Mouse (Mus musculus) forebrain, embryonic 16.5 days (tissue): ENCODE measurements around the gene Pbrm1. TPM values are rescaled to one million over a fixed set of nuclear protein-coding genes. Genes with fewer than 3 reads are reported as not detected.
A peak's percentile ranks its signal among the peaks of the same experiment; 100 is the strongest.

Source experiments
- ATAC-seq: fragments of 200-750 bp; cut with Nextera tagmentation; 2 replicates; pipeline ENCODE4 v1.8.0; 2017; ENCODE audit warnings: mild to moderate bottlenecking, moderate library complexity
- H3K27ac ChIP-seq: fragments of 300-500 bp; sonication (generic); 2 replicates; pipeline ENCODE4 v1.5.1; 2014; ENCODE audit warnings: low read length, control low read depth
- H3K27me3 ChIP-seq: fragments of 300-500 bp; sonication (generic); replicated peaks from 2 replicates; pipeline ENCODE4 v1.6.1; 2014; ENCODE audit warnings: low read length; ENCODE audit not compliant: control insufficient read depth, insufficient read depth
- H3K36me3 ChIP-seq: fragments of 300-500 bp; sonication (generic); 2 replicates; pipeline ENCODE4 v1.6.1; 2014; ENCODE audit not compliant: control insufficient read depth, insufficient read depth
- H3K4me1 ChIP-seq: fragments of 300-500 bp; sonication (generic); replicated peaks from 2 replicates; pipeline ENCODE4 v1.6.1; 2014; ENCODE audit warnings: low read length; ENCODE audit not compliant: control insufficient read depth, insufficient read depth
- H3K4me2 ChIP-seq: fragments of 300-500 bp; sonication (generic); 2 replicates; pipeline ENCODE4 v1.6.1; 2014; ENCODE audit warnings: mild to moderate bottlenecking, low read length, control low read depth
- H3K4me3 ChIP-seq: fragments of 300-500 bp; sonication (generic); replicated peaks from 2 replicates; pipeline ENCODE4 v1.5.1; 2014; ENCODE audit warnings: mild to moderate bottlenecking, low read length, control low read depth
- H3K9ac ChIP-seq: fragments of 300-500 bp; sonication (generic); replicated peaks from 2 replicates; pipeline ENCODE4 v1.6.1; 2014; ENCODE audit warnings: low read depth, low read length, control low read depth
- H3K9me3 ChIP-seq: fragments of 300-500 bp; sonication (generic); 2 replicates; pipeline ENCODE4 v1.6.1; 2016; ENCODE audit warnings: low read length; ENCODE audit not compliant: control insufficient read depth
- WGBS: fragments of 180-500 bp; shearing (Covaris S2); extraction: QIAGEN DNeasy Blood & Tissue Kit; methylation state at CpG from one replicate; pipeline ENCODE4 v1.1.7; 2014; 5-methylcytosine and 5-hydroxymethylcytosine counted together
- polyA plus RNA-seq: library from polyadenylated mRNA; unstranded; fragments of >200 nt; fragmentation: Nextera tagmentation; extraction: Ambion mirVana; gene quantifications from 2 replicates; pipeline ENCODE4 v1.2.1, GENCODE M21; 2015

Gene Pbrm1
- polyA plus RNA-seq, 1 experiment from 2014 or later: 154 TPM

DNA sequence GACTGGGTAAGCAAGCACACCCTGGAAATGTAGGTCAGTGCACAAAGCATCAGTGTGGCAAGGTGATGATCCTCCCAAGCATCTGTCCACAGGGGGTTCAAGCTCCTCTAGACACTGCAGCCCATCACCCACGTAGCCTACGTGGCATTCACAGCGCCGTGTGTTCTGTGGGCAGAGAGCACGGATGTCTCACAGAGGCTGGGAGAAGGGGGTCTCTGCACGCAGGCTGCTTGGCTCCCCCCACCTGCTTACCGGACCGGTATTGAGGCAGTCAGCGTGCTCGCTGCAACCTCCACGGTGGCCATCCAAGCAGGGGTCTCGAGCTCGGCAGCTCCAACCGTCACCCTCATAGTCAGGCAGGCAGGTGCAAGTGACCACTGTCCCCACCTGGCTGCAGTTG lies 122.1 kb downstream of the Pbrm1 start:
- WGBS: 96% methylated on average over 14 of the region's 14 CpGs
- H3K9ac ChIP-seq: no peak overlapping the region
- H3K4me3 ChIP-seq: no peak overlapping the region
- H3K27me3 ChIP-seq: no peaks in the 10 kb centered on the region
- no peak overlapping the region for H3K27ac ChIP-seq
- no peak for ATAC-seq
- no peaks in the 10 kb centered on the region for H3K9me3 ChIP-seq
- H3K36me3 ChIP-seq: no peaks in the 10 kb centered on the region; the same call in 1 of the 2 replicates
- no peaks in the 10 kb centered on the region for H3K4me1 ChIP-seq
- H3K4me2 ChIP-seq: no peak overlapping the region

DNA sequence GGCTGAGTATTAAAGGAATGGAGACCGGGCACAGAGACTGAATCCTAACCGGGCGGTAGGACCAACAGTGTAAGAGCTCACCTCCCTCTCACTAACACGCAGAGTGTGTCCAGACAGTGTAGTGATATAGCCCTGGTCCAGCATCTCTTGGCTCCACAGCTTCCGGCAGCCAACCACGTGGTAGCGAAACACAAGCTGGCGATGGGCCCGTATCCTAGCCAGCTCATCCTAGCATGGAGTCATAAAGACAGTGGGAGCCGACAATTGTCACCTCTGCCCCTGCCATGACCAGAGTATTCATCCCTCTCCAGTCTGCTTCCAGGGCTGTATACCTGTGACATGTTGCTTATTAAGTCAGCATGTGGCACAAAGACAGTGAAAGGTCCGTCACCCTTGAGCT lies 126.8 kb downstream of the Pbrm1 start:
- Histone ChIP-seq H3K4me2 (no peak overlapping the region), H3K4me1 (no peaks in the 10 kb centered on the region), H3K4me3 (no peak overlapping the region), H3K36me3 (no peaks in the 10 kb centered on the region), H3K27me3 (no peaks in the 10 kb centered on the region), H3K9me3 (no peaks in the 10 kb centered on the region), H3K9ac (no peak overlapping the region), H3K27ac (no peak overlapping the region)
- 92% methylated on average over 11 of the region's 11 CpGs for WGBS
- ATAC-seq: no peak

DNA sequence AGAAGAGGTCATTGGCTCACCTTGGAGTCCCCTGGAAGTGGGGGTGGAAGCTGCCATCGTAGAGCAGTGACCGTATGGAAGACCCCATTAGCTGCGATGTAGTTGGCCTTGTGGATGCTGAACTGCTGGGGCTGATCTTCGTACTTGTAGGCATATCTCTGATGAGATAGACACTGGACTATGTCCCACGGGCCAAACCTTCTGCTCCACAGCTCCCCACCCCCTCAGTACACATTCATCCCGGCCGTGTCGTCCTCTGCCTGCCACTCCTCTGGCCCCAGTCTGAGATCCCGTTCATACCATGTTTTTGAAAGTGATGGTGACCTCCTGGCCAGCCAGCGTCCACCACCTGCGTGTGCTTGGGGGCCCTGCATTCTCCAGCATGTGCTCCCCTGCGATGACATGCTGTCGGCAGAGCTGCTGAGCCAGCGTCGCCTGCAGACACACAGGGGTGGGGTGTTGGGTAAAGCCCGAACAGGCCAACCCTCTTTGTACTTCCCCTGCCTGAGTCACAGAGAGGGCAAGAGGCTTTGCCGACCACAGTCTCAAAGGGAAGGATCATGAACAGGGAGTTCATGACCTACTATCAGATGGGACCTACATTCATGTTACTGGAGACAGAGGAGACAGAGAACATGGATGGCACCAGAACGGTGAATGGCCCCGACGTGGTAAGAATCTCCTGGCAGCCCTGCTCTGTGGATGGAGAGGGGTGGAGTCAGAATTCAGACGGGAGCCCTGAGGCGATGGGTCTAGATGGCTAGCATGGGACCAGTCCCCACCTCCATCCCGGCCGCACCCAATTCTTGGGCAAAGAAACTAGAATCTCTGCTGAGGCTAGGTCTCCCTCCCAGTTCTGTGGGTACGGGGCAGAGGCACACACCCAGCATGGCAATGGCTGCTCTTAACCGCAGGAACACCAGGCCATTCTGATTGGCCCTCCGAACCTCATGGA lies 141.5 kb downstream of the Pbrm1 start:
- no peak for ATAC-seq
- Histone ChIP-seq H3K36me3 (no peaks in the 10 kb centered on the region), H3K27me3 (no peaks in the 10 kb centered on the region), H3K4me3 (no peak overlapping the region), H3K27ac (no peak overlapping the region), H3K4me2 (no peak overlapping the region), H3K9me3 (no peaks in the 10 kb centered on the region), H3K4me1 (peaks cover 5% of the 10 kb centered on the region; the same call in 1 of the 2 replicates), H3K9ac (no peak overlapping the region)
- WGBS: 83% methylated on average over 27 of the region's 27 CpGs

DNA sequence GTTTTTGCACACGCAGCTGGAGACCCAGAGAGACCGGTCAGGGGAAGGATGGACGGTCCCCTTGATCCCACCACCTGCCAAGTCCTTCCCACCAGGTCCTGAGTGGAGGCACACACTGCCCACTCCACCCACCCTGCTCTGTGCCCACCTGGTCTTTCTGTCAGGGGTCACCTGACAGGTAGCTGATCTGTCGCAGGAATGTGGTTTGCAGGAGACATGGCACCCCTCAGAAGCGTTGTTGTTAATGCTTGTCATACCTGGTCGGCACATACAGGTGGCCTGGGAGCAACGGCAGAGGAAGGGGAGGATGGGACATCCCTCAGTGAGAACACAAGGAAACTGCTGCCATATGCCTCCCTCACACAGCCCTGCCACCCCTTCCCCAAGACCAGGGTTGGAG lies 142.3 kb downstream of the Pbrm1 start:
- WGBS: 91% methylated on average over 7 of the region's 7 CpGs
- Histone ChIP-seq H3K4me3 (no peak overlapping the region), H3K4me1 (peaks cover 5% of the 10 kb centered on the region; the same call in 1 of the 2 replicates), H3K36me3 (no peaks in the 10 kb centered on the region), H3K27ac (no peak overlapping the region), H3K27me3 (no peaks in the 10 kb centered on the region), H3K9ac (no peak overlapping the region), H3K9me3 (no peaks in the 10 kb centered on the region), H3K4me2 (no peak overlapping the region)
- no peak for ATAC-seq

DNA sequence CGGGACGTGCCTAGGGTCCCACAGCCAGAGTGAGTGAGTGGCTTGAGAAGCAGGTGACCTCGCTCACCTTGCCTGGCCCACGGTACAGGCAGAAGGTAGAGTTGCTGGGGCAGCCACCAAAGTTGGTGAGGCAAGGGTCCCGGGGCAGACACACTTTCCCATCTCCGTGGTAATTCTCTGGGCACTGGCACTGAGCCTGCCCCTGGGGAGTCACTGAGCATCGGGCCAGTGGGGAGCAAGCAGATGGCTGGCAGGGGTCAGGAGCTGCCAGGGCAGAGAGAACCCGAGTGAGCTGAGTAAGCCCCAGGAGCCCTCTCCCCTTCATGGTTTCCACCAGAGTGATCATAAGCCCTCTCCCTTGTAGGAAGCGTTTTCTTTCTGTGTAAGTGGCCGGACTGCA lies 142.7 kb downstream of the Pbrm1 start:
- Histone ChIP-seq H3K4me3 (no peak overlapping the region), H3K27ac (no peak overlapping the region), H3K4me1 (peaks cover 7% of the 10 kb centered on the region), H3K9me3 (no peaks in the 10 kb centered on the region), H3K9ac (no peak overlapping the region), H3K4me2 (no peak overlapping the region), H3K27me3 (no peaks in the 10 kb centered on the region), H3K36me3 (no peaks in the 10 kb centered on the region)
- no peak for ATAC-seq
- WGBS: 53% methylated on average over 10 of the region's 10 CpGs

DNA sequence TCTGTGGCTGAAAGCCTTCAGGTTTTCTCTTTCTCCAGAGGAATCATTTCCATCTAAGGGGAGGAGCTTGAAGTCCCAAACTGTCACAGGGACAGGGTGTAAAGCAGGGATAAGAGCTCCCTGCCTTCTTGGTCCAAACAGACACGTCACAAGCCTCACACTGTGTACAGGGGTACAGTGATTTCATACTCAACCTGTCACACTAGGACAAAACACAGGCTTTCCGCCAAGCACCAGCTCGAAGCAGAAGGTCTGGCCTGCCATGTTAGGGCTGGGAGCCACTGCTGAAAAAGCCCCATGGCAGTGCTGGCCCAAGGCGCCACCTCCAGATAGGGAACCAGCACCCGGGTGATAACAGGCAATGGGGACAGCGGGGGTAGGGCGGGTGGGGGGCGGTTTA lies 145.1 kb downstream of the Pbrm1 start:
- Histone ChIP-seq H3K36me3 (no peaks in the 10 kb centered on the region), H3K27ac (no peak overlapping the region), H3K27me3 (no peaks in the 10 kb centered on the region), H3K9ac (no peak overlapping the region), H3K4me1 (peaks cover 9% of the 10 kb centered on the region), H3K9me3 (no peaks in the 10 kb centered on the region), H3K4me2 (no peak overlapping the region), H3K4me3 (no peak overlapping the region)
- 67% methylated on average over 8 of the region's 8 CpGs for WGBS
- peak; percentile 46; the same call in 1 of the 2 replicates for ATAC-seq

DNA sequence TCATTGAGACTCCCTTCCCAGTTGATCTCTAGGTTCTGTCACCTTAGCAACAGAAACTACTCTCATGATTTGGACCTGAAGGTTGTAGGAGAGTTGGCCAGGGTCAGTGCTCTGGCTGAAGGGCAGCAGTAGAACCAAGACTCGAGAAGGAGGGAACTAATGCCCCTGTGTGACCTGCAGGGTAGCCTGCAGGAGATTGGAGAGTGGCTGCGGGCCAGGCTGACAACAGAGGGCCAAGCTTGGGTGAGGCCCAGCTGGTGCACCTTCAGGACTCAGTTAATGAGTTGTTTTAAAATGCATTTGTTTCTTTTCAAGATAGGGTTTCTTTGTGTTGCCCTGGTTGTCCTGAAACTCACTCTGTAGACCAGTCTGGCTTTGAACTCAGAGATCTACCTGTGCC lies 146.1 kb downstream of the Pbrm1 start:
- WGBS: 64% methylated on average over 2 of the region's 2 CpGs
- ATAC-seq: no peak
- H3K4me2 ChIP-seq: no peak overlapping the region
- no peak overlapping the region for H3K27ac ChIP-seq
- peaks cover 9% of the 10 kb centered on the region for H3K4me1 ChIP-seq
- no peaks in the 10 kb centered on the region for H3K9me3 ChIP-seq
- H3K36me3 ChIP-seq: peaks cover 2% of the 10 kb centered on the region; the same call in 1 of the 2 replicates
- no peaks in the 10 kb centered on the region for H3K27me3 ChIP-seq
- H3K9ac ChIP-seq: no peak overlapping the region
- no peak overlapping the region for H3K4me3 ChIP-seq

DNA sequence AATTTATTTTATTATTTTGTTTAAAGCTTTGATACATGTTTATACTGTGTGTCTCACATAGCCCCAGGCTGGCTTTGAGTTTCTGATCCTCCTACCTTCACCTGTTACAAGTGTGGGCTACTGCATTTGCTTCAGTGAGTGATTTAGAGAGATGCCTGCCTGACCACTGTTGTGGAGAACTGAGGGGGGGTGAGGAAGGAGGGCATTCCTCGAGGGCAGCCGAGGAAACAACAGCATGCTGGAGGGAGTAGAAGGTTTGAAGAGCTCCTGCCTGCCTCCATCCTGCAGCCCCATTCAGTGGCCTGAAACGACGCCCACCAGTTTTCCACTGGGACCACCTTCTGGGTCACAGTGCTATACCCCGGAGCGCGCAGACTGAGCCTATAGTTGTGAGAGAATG lies 146.5 kb downstream of the Pbrm1 start:
- Histone ChIP-seq H3K9me3 (no peaks in the 10 kb centered on the region), H3K4me1 (peaks cover 9% of the 10 kb centered on the region), H3K4me2 (no peak overlapping the region), H3K36me3 (peaks cover 4% of the 10 kb centered on the region), H3K4me3 (no peak overlapping the region), H3K27me3 (no peaks in the 10 kb centered on the region), H3K27ac (no peak overlapping the region), H3K9ac (no peak overlapping the region)
- WGBS: 49% methylated on average over 7 of the region's 7 CpGs
- ATAC-seq: no peak

DNA sequence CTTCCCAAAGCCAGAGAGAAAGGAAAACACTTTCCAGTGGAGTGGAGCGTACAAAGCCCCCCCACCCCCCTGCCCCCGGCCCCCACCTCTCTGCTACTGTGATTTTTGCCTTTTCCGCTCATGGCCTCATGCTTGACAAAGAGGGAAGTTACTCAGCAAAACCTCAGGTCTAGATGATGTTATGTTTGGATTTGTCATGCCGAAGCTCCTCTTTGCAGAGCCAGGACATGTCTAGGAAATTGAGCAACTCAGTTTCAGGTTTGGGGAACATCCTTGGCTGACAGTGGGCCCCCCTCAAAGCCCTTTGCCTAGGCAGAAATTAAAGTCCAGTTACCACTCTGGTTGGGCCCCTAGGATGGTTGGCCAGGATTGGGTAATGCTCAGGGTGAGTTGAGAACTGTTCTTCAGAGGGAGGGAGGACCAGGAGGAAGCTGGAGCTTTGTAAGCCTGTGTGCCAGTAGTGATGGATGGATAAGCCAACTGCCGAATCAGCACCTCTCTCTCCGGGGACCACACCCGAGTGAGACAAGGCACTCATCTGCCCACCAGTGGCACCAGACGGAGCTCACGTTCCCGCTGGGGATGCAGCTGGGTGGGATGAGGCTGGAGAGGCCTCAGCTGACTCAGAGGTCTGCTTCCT lies 147.2 kb downstream of the Pbrm1 start:
- no peaks in the 10 kb centered on the region for H3K9me3 ChIP-seq
- no peaks in the 10 kb centered on the region for H3K27me3 ChIP-seq
- no peak overlapping the region for H3K4me2 ChIP-seq
- ATAC-seq: no peak
- peaks cover 11% of the 10 kb centered on the region for H3K36me3 ChIP-seq
- H3K4me1 ChIP-seq: peaks cover 9% of the 10 kb centered on the region
- H3K9ac ChIP-seq: no peak overlapping the region
- no peak overlapping the region for H3K4me3 ChIP-seq
- 73% methylated on average over 10 of the region's 10 CpGs for WGBS
- no peak overlapping the region for H3K27ac ChIP-seq
